Mouse (Mus musculus): ENCODE results near the gene Bckdhb. TPM values are rescaled to one million over a fixed set of nuclear protein-coding genes. Genes with fewer than 3 reads are reported as not detected.
"Not testable (repeated sequence)": the region's sequence is repeated elsewhere in the genome, so short reads cannot be mapped to it uniquely, and the experiment has no call there.

The Bckdhb gene
- polyA plus RNA-seq, 1 experiment = not detected

GRCm38 (mm10) chr9:83909836-83910235 lies 15.1 kb upstream of the Bckdhb start:
- H3K4me1 ChIP-seq (ENCODE audit: control insufficient read depth, insufficient read depth, low read length) = no peaks in the 10 kb centered on the region
- TF ChIP-seq POLR2A (IDR thresholded peaks at IDR 0.05; ENCODE audit: insufficient read depth, low read depth, low read length) (no peak), CTCF (IDR thresholded peaks at IDR 0.05; ENCODE audit: insufficient read depth, low read depth, low read length) (no peak)
- 63% methylated on average over 2 of the region's 2 CpGs for WGBS

GRCm38 (mm10) chr9:83910926-83911325 lies 14.0 kb upstream of the Bckdhb start:
- no peak overlapping the region for H3K27ac ChIP-seq (ENCODE audit: insufficient read depth, low read depth, low read length)
- TF ChIP-seq POLR2A (IDR thresholded peaks at IDR 0.05; ENCODE audit: insufficient read depth, low read depth, low read length) (no peak), CTCF (IDR thresholded peaks at IDR 0.05; ENCODE audit: insufficient read depth, low read depth, low read length) (no peak)
- no peak overlapping the region for H3K4me3 ChIP-seq (ENCODE audit: insufficient read depth, low read depth, low read length)
- 86% methylated on average over 2 of the region's 2 CpGs for WGBS
- H3K4me1 ChIP-seq (ENCODE audit: control insufficient read depth, insufficient read depth, low read length) = no peaks in the 10 kb centered on the region

More at GRCm38 (mm10) chr9:83909836-83910235, 15.1 kb upstream of the Bckdhb start:
- no peak overlapping the region for H3K27ac ChIP-seq (ENCODE audit: insufficient read depth, low read depth, low read length)
- H3K4me3 ChIP-seq (ENCODE audit: insufficient read depth, low read depth, low read length) = no peak overlapping the region

GRCm38 (mm10) chr9:83922076-83922475 lies 2.9 kb upstream of the Bckdhb start:
- H3K27ac ChIP-seq (ENCODE audit: insufficient read depth, low read depth, low read length) = no peak overlapping the region
- H3K4me3 ChIP-seq (ENCODE audit: insufficient read depth, low read depth, low read length) = no peak overlapping the region
- TF ChIP-seq POLR2A (IDR thresholded peaks at IDR 0.05; ENCODE audit: insufficient read depth, low read depth, low read length) = no peak
- no peak for TF ChIP-seq CTCF (IDR thresholded peaks at IDR 0.05; ENCODE audit: insufficient read depth, low read depth, low read length)
- peaks cover 2% of the 10 kb centered on the region; the same call in 1 of the 2 replicates for H3K4me1 ChIP-seq (ENCODE audit: control insufficient read depth, insufficient read depth, low read length)
- WGBS = 77% methylated on average over 3 of the region's 3 CpGs

GRCm38 (mm10) chr9:83924356-83924755 lies 589 bp upstream of the Bckdhb start:
- WGBS = 82% methylated on average over 5 of the region's 5 CpGs
- Histone ChIP-seq H3K4me3 (ENCODE audit: insufficient read depth, low read depth, low read length) (no peak overlapping the region), H3K4me1 (ENCODE audit: control insufficient read depth, insufficient read depth, low read length) (peaks cover 4% of the 10 kb centered on the region; the same call in 1 of the 2 replicates), H3K27ac (ENCODE audit: insufficient read depth, low read depth, low read length) (no peak overlapping the region)
- TF ChIP-seq POLR2A (IDR thresholded peaks at IDR 0.05; ENCODE audit: insufficient read depth, low read depth, low read length) (no peak), CTCF (IDR thresholded peaks at IDR 0.05; ENCODE audit: insufficient read depth, low read depth, low read length) (no peak)

- H3K4me1 ChIP-seq (ENCODE audit: control insufficient read depth, insufficient read depth, low read length) = peaks cover 4% of the 10 kb centered on the region; the same call in 1 of the 2 replicates
- peak overlapping the region; percentile 79 for H3K4me3 ChIP-seq (ENCODE audit: insufficient read depth, low read depth, low read length)
- WGBS = 49% methylated on average over 4 of the region's 4 CpGs
- H3K27ac ChIP-seq (ENCODE audit: insufficient read depth, low read depth, low read length) = no peak overlapping the region
- no peak for TF ChIP-seq CTCF (IDR thresholded peaks at IDR 0.05; ENCODE audit: insufficient read depth, low read depth, low read length)
- no peak for TF ChIP-seq POLR2A (IDR thresholded peaks at IDR 0.05; ENCODE audit: insufficient read depth, low read depth, low read length)
These were observed 720 bp downstream of the Bckdhb start for GRCm38 (mm10) chr9:83925688-83926041.

- no peak overlapping the region for H3K27ac ChIP-seq (ENCODE audit: insufficient read depth, low read depth, low read length)
- H3K4me1 ChIP-seq (ENCODE audit: control insufficient read depth, insufficient read depth, low read length) = peaks cover 4% of the 10 kb centered on the region; the same call in 1 of the 2 replicates
- no peak overlapping the region for H3K4me3 ChIP-seq (ENCODE audit: insufficient read depth, low read depth, low read length)
- WGBS = 45% methylated on average over 5 of the region's 5 CpGs
- TF ChIP-seq POLR2A (IDR thresholded peaks at IDR 0.05; ENCODE audit: insufficient read depth, low read depth, low read length) (no peak), CTCF (IDR thresholded peaks at IDR 0.05; ENCODE audit: insufficient read depth, low read depth, low read length) (no peak)
These were observed 1.4 kb downstream of the Bckdhb start for GRCm38 (mm10) chr9:83926302-83926701.

GRCm38 (mm10) chr9:83939501-83939900 lies 14.6 kb downstream of the Bckdhb start:
- not testable (repeated sequence) for H3K4me1 ChIP-seq (ENCODE audit: control insufficient read depth, insufficient read depth, low read length); H3K27ac ChIP-seq (ENCODE audit: insufficient read depth, low read depth, low read length); H3K4me3 ChIP-seq (ENCODE audit: insufficient read depth, low read depth, low read length)

- Histone ChIP-seq H3K27ac (ENCODE audit: insufficient read depth, low read depth, low read length) (no peak overlapping the region), H3K4me1 (ENCODE audit: control insufficient read depth, insufficient read depth, low read length) (no peaks in the 10 kb centered on the region), H3K4me3 (ENCODE audit: insufficient read depth, low read depth, low read length) (no peak overlapping the region)
- 98% methylated on average over 3 of the region's 3 CpGs for WGBS
- TF ChIP-seq CTCF (IDR thresholded peaks at IDR 0.05; ENCODE audit: insufficient read depth, low read depth, low read length) (no peak), POLR2A (IDR thresholded peaks at IDR 0.05; ENCODE audit: insufficient read depth, low read depth, low read length) (no peak)
These were observed 15.1 kb downstream of the Bckdhb start for GRCm38 (mm10) chr9:83940016-83940415.

GRCm38 (mm10) chr9:83940537-83941363 lies 15.8 kb downstream of the Bckdhb start:
- WGBS = 84% methylated on average over 9 of the region's 9 CpGs
- H3K4me3 ChIP-seq (ENCODE audit: insufficient read depth, low read depth, low read length) = no peak overlapping the region
- H3K27ac ChIP-seq (ENCODE audit: insufficient read depth, low read depth, low read length) = no peak overlapping the region
- H3K4me1 ChIP-seq (ENCODE audit: control insufficient read depth, insufficient read depth, low read length) = no peaks in the 10 kb centered on the region
- TF ChIP-seq POLR2A (IDR thresholded peaks at IDR 0.05; ENCODE audit: insufficient read depth, low read depth, low read length) = no peak
- TF ChIP-seq CTCF (IDR thresholded peaks at IDR 0.05; ENCODE audit: insufficient read depth, low read depth, low read length) = no peak

All from olfactory bulb, adult 2 months (tissue).